Mouse (Mus musculus) left cerebral cortex, postnatal 25 days (tissue): ENCODE results near the gene Txndc16. TPM values are rescaled to one million over a fixed set of nuclear protein-coding genes. Genes with fewer than 3 reads are reported as not detected.

Source experiments
- DNase-seq, 2 experiments: peaks; one replicate each; pipeline ENCODE4 v3.0.0; 2022; ENCODE audit warnings: low spot score in 2 of 2, mixed read lengths in 1 of 2
- intact Hi-C: fragments of 180-260 bp; cut with DNase I; formaldehyde crosslinking; loops from one replicate; pipeline ENCODE4 v1.15.1; 2025
- total RNA-seq, 2 experiments: library from RNA; stranded (reverse); gene quantifications; 2 replicates each; pipeline ENCODE4 v1.2.3; 2021

The Txndc16 gene
- total RNA-seq, 2 experiments from 2014 or later: 67.2 to 69.8 TPM

- no peak for DNase-seq
- intact Hi-C loops: no loop called here
Measured at GRCm38 (mm10) chr14:45167366-45167765, 52.8 kb downstream of the Txndc16 start.

- DNase-seq: no peak
- intact Hi-C loops: no loop called here
Measured at GRCm38 (mm10) chr14:45155511-45156173, 64.5 kb downstream of the Txndc16 start.

GRCm38 (mm10) chr14:45153258-45153657 is 66.9 kb downstream of the Txndc16 start:
- DNase-seq: no peak
- intact Hi-C loops: no loop called here

GRCm38 (mm10) chr14:45142511-45142910 is 77.6 kb downstream of the Txndc16 start:
- intact Hi-C loops: loop anchor here (1.0 kb wide), 1 partner anchor 162 kb away; no protein-coding TSS in a partner anchor
- DNase-seq: peak; percentile 49 to 78

- intact Hi-C loops: no loop called here
- DNase-seq: no peak
Measured at GRCm38 (mm10) chr14:45140344-45141080, 79.6 kb downstream of the Txndc16 start.

- no peak for DNase-seq
- intact Hi-C loops: no loop called here
Measured at GRCm38 (mm10) chr14:45135961-45136360, 84.2 kb downstream of the Txndc16 start.

- no peak for DNase-seq
- intact Hi-C loops: no loop called here
Measured at GRCm38 (mm10) chr14:45135560-45135959, 84.6 kb downstream of the Txndc16 start.

GRCm38 (mm10) chr14:45118359-45118758 is 101.8 kb downstream of the Txndc16 start:
- intact Hi-C loops: no loop called here
- DNase-seq: no peak

GRCm38 (mm10) chr14:45102201-45102600 is 117.9 kb downstream of the Txndc16 start:
- DNase-seq: no peak
- intact Hi-C loops: no loop called here

GRCm38 (mm10) chr14:45092327-45092726 is 127.8 kb downstream of the Txndc16 start:
- DNase-seq: no peak
- intact Hi-C loops: no loop called here

GRCm38 (mm10) chr14:45090011-45090410 is 130.1 kb downstream of the Txndc16 start:
- intact Hi-C loops: no loop called here
- DNase-seq: no peak

GRCm38 (mm10) chr14:45085651-45086425 is 134.3 kb downstream of the Txndc16 start:
- no peak for DNase-seq
- intact Hi-C loops: no loop called here

- intact Hi-C loops: no loop called here
- DNase-seq: no peak
Measured at GRCm38 (mm10) chr14:45084656-45085280, 135.4 kb downstream of the Txndc16 start.

GRCm38 (mm10) chr14:45083540-45083939 is 136.6 kb downstream of the Txndc16 start:
- peak; percentile 16 to 47 for DNase-seq
- intact Hi-C loops: no loop called here

Other genes with a start within 250 kb of the Txndc16 start
- gene Ptger2, start 232.1 kb downstream of the Txndc16 start, total RNA-seq: under 1 TPM; 0.16 to 0.30 TPM
- 10 to 100 TPM; 29.8 to 39.9 TPM for gene Gpr137c, start 611 bp downstream of the Txndc16 start, total RNA-seq
- gene Ero1l, start 98.4 kb upstream of the Txndc16 start, total RNA-seq: 10 to 100 TPM; 46.6 to 47.1 TPM
- 10 to 100 TPM; 93.0 to 97.0 TPM for gene Psmc6, start 109.5 kb upstream of the Txndc16 start, total RNA-seq
- 10 to 100 TPM; 12.6 to 18.4 TPM for gene Styx, start 130.8 kb upstream of the Txndc16 start, total RNA-seq
- gene Gnpnat1, start 184.6 kb upstream of the Txndc16 start, total RNA-seq: 10 to 100 TPM; 16.5 to 16.6 TPM